Mouse (Mus musculus) G1E (cell line): ENCODE data around the gene Pcbp1.

ENCODE experiments used
- CTCF ChIP-seq: IDR thresholded peaks from 2 replicates; pipeline ENCODE4 v1.5.1; 2012; ENCODE audit warnings: low read depth, low read length, inconsistent platforms, mixed read lengths
- GATA1 ChIP-seq: IDR thresholded peaks from 2 replicates; pipeline ENCODE4 v1.6.1; 2012; ENCODE audit warnings: borderline replicate concordance, low read length, inconsistent platforms, mixed read lengths
- GATA2 ChIP-seq: IDR thresholded peaks from 2 replicates; pipeline ENCODE4 v1.6.1; 2012; ENCODE audit warnings: low read depth, low read length, inconsistent platforms, borderline replicate concordance
- POLR2AphosphoS5 ChIP-seq: IDR thresholded peaks from 2 replicates; pipeline ENCODE4 v1.6.1; 2012; ENCODE audit warnings: low read depth, low read length, inconsistent platforms; ENCODE audit not compliant: insufficient replicate concordance

DNA sequence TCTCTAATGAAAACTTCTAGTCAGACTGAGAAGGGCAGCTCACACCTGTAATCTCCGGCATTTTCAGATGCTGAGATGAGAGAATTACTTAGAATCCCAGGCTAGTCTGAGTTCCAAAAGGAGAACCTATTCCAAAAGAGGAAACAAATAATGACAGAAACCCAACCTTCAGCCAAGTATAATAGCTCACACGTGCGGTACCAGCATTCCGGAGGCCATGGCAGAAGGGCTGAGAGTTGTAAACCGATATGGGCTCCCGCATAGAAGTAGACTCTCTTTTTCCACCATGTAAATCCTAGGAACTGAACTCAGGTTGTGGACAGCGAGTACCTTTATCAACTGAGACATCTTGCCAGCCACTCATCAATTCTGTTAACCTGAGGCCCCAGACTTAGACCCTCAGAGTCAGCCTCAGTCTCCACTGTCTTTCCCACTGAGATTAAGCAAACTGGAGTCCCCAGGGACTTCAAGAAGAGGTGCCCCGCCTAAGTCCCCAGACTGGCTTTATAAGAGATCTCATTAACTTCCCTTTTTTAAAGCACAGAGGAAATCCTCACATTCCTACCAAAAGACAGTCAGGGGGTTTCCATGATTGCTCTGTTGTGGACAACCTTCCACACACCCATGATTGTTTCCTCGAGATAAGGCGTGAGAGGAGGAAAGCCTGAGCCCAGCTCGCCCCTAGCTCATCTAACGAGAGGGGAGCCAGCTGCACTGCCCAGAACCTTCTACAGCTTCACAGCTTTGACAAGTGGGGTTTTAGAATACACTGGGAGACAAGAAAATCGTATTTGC, 32.5 kb downstream of the Pcbp1 start:
- no peak for TF ChIP-seq CTCF
- no peak for TF ChIP-seq GATA2
- TF ChIP-seq GATA1 = no peak
- no peak for TF ChIP-seq POLR2AphosphoS5
